Mouse (Mus musculus) olfactory bulb, adult 2 months (tissue): ENCODE data around the gene Ptgr1.

Source experiments
- CTCF ChIP-seq: fragments of 200-500 bp; IDR thresholded peaks from 2 replicates; pipeline ENCODE4 v1.5.1; 2012; ENCODE audit warnings: low read depth, mild to moderate bottlenecking, low read length, moderate library complexity; ENCODE audit not compliant: insufficient read depth
- POLR2A ChIP-seq: fragments of 200-500 bp; IDR thresholded peaks from 2 replicates; pipeline ENCODE4 v1.6.1; 2012; ENCODE audit warnings: mild to moderate bottlenecking, low read depth, low read length, moderate library complexity; ENCODE audit not compliant: insufficient read depth

DNA sequence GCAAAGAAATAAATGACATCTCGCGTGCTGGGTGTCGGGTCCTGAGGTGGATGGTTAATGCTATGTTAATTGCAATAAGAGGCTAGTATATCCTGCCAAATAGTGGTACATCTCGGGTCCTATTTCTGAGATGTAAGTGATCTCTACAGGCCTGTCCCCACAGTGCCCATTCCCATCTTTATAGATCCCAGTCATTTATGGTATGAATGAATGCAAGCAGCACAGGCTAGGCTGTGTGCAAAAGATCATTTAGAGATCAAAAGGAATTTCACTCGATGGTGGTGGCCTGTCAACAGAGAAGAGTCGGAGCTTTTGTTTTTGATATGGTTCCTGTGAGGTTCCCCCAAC is 42.7 kb downstream of the Ptgr1 start:
- TF ChIP-seq CTCF (no peak), POLR2A (no peak)
